Mouse (Mus musculus) mouse trophoblast stem cell (cell line): ENCODE measurements around the gene Cc2d1b.

Source experiments
- in situ Hi-C, 2 experiments: fragments of 300-500 bp; cut with MseI, MboI; formaldehyde crosslinking; loops; 2 replicates in 1 of 2; 3 replicates in 1 of 2; pipeline ENCODE4 v1.15.1; 2025

Gene Cc2d1b

GRCm38 (mm10) chr4:108638752-108639151, 19.0 kb downstream of the Cc2d1b start:
- in situ Hi-C loops = no loop called here

- in situ Hi-C loops = no loop called here
These were observed 44.7 kb downstream of the Cc2d1b start for GRCm38 (mm10) chr4:108664407-108664806.
